Mouse (Mus musculus): ENCODE measurements around the gene Jph3. TPM values are rescaled to one million over a fixed set of nuclear protein-coding genes. Genes with fewer than 3 reads are reported as not detected.

Gene Jph3
- total RNA-seq, 2 experiments from 2014 or later = 187 to 192 TPM

- intact Hi-C loops (cut with DNase I) = no loop called here
- DNase-seq (ENCODE audit: low spot score in 2 of 2) = no peak
Observed at GRCm38 (mm10) chr8:121818226-121818625, 88.8 kb downstream of the Jph3 start.

GRCm38 (mm10) chr8:121820840-121821239, 91.4 kb downstream of the Jph3 start:
- intact Hi-C loops (cut with DNase I) = no loop called here
- DNase-seq (ENCODE audit: low spot score in 2 of 2) = no peak

GRCm38 (mm10) chr8:121821320-121821719, 91.9 kb downstream of the Jph3 start:
- intact Hi-C loops (cut with DNase I) = no loop called here
- no peak for DNase-seq (ENCODE audit: low spot score in 2 of 2)

- no peak for DNase-seq (ENCODE audit: low spot score in 2 of 2)
- intact Hi-C loops (cut with DNase I) = no loop called here
Observed at GRCm38 (mm10) chr8:121821770-121822169, 92.3 kb downstream of the Jph3 start.

GRCm38 (mm10) chr8:121827726-121828125, 98.3 kb downstream of the Jph3 start:
- DNase-seq (ENCODE audit: low spot score in 2 of 2) = no peak
- intact Hi-C loops (cut with DNase I) = loop anchor here (5.0 kb wide), 1 partner anchor 220 kb away; no protein-coding TSS in a partner anchor

- DNase-seq (ENCODE audit: low spot score in 2 of 2) = no peak
- intact Hi-C loops (cut with DNase I) = loop anchor here (5.0 kb wide), 1 partner anchor 221 kb away; no protein-coding TSS in a partner anchor
Observed at GRCm38 (mm10) chr8:121828376-121829023, 99.1 kb downstream of the Jph3 start.

- intact Hi-C loops (cut with DNase I) = loop anchor here (5.0 kb wide), 1 partner anchor 222 kb away; no protein-coding TSS in a partner anchor
- DNase-seq (ENCODE audit: low spot score in 2 of 2) = peak; percentile 89 to 94
Observed at GRCm38 (mm10) chr8:121829048-121829776, 99.8 kb downstream of the Jph3 start, which contains the start of gene Klhdc4. Gene Klhdc4 (minus strand): TSS chr8:121829569.

GRCm38 (mm10) chr8:121829777-121830362, 100.4 kb downstream of the Jph3 start:
- DNase-seq (ENCODE audit: low spot score in 2 of 2) = peak; percentile 43 to 68
- intact Hi-C loops (cut with DNase I) = loop anchor here (5.0 kb wide), 2 partner anchors 113 to 223 kb away; no protein-coding TSS in a partner anchor

GRCm38 (mm10) chr8:121832061-121832460, 102.6 kb downstream of the Jph3 start:
- intact Hi-C loops (cut with DNase I) = loop anchor here (5.0 kb wide), 1 partner anchor 115 kb away; no protein-coding TSS in a partner anchor
- no peak for DNase-seq (ENCODE audit: low spot score in 2 of 2)

- intact Hi-C loops (cut with DNase I) = loop anchor here (5.0 kb wide), 1 partner anchor 115 kb away; no protein-coding TSS in a partner anchor
- peak; percentile 81 to 88 for DNase-seq (ENCODE audit: low spot score in 2 of 2)
Observed at GRCm38 (mm10) chr8:121832503-121832902, 103.1 kb downstream of the Jph3 start.

GRCm38 (mm10) chr8:121841242-121841641, 111.8 kb downstream of the Jph3 start:
- intact Hi-C loops (cut with DNase I) = no loop called here
- peak; percentile 81 to 86 for DNase-seq (ENCODE audit: low spot score in 2 of 2)

- no peak for DNase-seq (ENCODE audit: low spot score in 2 of 2)
- intact Hi-C loops (cut with DNase I) = no loop called here
Observed at GRCm38 (mm10) chr8:121842064-121842955, 112.9 kb downstream of the Jph3 start.

GRCm38 (mm10) chr8:121843184-121843733, 113.8 kb downstream of the Jph3 start:
- intact Hi-C loops (cut with DNase I) = no loop called here
- no peak for DNase-seq (ENCODE audit: low spot score in 2 of 2)

Other genes with a start within 250 kb of the Jph3 start
- not detected for gene 1700018B08Rik, start 185.3 kb upstream of the Jph3 start, total RNA-seq (2021)
- gene Fbxo31, start 150.8 kb upstream of the Jph3 start, total RNA-seq (2021) = 100 to 1,000 TPM; 101 to 104 TPM
- 100 to 1,000 TPM; 181 to 183 TPM for gene Map1lc3b, start 139.3 kb upstream of the Jph3 start, total RNA-seq (2021)
- 10 to 100 TPM; 71.8 to 75.9 TPM for gene Zcchc14, start 76.7 kb upstream of the Jph3 start, total RNA-seq (2021)
- 10 to 100 TPM; 26.0 to 27.1 TPM for gene Klhdc4, start 99.9 kb downstream of the Jph3 start, total RNA-seq (2021)
- gene Slc7a5, start 178.1 kb downstream of the Jph3 start, total RNA-seq (2021) = 100 to 1,000 TPM; 114 to 130 TPM
- under 1 TPM in 1 of 2 experiments, not detected in 1; 0.29 TPM for gene Car5a, start 215.3 kb downstream of the Jph3 start, total RNA-seq (2021)
- 10 to 100 TPM; 27.4 to 38.5 TPM for gene Banp, start 220.1 kb downstream of the Jph3 start, total RNA-seq (2021)